Mouse (Mus musculus): ENCODE data around the gene Ppm1m.

The Ppm1m gene

DNA sequence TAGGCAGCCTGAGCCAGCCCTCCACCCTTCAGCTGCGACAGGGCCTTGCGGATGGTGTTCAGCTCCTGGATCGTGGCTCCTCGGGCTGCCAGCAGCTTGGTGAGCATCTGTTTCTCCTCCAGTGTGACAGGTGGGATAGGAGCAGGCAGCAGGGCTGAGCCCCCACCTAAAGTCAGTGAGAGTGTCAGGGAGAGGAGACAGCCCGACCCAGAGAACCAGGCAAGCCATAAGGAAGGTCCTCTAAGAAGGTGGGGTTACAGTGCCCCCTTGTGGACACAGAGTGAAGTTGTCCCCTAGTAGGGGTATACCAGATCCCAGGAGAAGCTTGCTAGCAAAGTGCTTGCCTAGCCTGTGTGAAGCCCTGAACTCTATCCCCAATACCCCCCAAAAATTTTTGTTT is 43.1 kb downstream of the Ppm1m start:
- peak; percentile 87 for DNase-seq

GRCm38 (mm10) chr9:106154106-106154505 is 45.4 kb downstream of the Ppm1m start:
- DNase-seq = no peak

DNA sequence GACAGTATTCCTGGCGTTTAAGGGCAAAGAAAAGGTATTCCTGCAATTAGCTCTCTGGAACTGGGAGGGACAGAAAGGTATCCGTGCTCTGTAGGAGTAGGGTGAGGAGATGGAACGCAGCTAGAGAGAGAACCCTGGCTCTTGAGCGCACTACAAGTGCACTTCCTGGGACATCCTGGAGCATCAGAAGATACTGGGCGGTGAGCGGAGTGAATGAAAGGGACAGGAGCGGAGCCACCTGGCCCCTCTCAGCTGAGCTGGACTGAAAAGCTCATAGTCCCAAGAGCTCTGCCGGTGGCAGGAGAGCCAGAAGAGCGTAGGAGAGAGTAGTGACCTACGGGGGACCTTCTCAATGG is 50.2 kb downstream of the Ppm1m start:
- DNase-seq = no peak

DNA sequence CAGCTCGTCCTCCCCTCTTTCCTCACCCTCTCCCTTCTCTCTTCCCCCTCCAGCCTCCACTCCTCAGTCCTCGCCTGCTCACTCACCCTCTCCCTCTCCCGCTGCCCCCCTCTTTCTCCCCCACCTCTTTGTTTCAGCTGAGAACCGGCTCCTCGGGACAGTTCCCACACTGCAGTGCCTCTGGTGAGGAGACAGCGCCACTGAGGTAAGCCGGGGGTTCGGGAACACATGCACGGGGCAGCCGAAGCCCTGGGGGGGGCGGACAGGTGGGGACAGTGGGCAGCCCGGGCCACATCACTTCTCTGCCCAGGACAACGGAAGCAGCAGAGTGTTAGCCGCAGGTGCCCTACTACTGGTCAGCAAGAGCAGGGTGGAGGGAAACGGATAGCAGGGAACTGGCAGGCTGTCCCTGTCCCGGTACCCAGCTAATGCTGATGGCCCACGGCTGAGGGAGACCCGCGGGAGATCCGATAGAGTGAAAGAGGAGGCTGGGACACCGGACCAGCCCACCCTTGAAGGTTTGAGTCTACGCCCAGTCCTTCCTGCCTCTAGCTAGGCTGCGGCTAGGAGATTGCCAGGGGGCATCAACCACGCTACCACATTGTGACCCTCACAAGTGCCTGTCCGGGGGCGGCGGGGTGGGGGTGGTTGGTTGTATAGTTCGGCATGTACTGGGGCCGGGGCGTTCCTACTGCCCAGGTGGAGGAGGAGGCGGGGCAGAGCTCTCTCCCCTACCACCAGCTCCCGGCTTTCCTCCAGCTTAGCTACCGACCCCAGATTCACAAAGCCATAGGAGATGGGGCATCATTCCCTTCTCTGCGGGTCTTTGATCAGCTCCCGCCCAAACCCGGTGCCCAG is 50.8 kb downstream of the Ppm1m start:
- DNase-seq = peak; percentile 84

DNA sequence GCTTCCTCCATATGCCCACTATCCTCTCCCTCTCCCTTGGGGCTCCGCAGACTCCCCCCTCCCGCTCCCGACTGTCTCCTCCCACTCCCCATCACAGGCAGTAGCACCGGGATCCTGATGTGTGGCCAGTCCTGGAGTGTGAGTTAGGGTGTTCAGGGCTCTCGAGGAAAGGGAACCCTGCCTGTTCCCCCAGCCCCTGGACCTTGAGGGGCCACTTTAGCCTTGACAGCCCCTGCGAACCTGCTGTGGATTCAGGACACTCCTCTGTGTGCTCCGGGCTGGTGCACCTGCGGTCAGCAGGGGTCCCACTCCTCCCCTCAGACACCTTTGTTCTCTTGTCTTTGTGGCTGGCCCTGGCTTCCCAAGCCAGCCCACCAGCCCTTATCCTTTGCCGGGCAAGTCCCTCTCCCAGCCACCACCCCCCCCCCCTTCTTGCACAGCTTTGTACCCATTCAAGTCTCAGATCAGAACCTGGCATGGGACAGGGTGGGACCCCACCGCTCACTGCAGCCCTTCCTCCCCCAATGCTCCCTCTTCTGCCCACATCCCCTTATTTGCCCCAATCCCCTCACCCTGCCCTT is 51.6 kb downstream of the Ppm1m start:
- peak; percentile 50 for DNase-seq

DNA sequence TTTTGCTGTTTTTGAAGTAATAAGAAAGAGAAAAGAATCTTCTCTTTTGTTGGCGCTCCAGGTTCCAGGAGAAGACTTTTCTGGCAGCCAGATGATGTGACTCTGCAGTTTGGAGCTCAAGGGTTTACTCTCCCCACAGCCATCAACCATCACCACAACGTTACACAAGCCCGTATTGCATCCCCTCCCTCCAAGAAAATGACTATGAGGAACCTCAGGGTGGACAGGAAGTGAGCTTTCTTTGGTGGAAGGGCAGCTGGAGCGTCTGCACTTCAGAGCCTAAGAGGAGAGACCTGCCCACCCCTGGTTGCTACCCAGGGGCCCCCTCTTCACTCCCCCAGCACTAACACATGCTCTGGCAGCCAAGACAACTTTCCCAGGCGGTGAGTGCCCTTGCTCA is 52.3 kb downstream of the Ppm1m start:
- DNase-seq = no peak

DNA sequence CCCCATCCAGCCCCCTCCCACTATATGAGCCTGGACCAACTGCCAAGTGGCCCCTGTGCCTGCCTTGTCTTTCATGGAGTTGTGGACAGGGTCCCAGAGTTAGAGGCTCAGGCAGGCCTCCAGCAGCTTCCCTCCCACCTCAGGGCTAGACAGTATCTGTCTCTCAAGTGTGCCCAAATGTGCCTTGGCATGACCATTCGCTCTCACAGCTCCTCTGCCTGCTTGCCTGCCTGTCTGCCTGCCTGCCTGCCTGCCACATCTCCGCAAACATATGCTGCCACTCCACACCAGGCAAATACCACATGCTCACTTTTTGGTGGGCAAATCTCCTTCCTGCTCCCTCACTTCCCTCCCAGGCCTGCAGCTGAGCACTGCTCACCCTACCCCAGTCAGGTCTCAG is 54.0 kb downstream of the Ppm1m start:
- DNase-seq = no peak

Data from retina, postnatal 1 day (tissue).